Mouse (Mus musculus) spleen, adult 2 months (tissue): ENCODE data around the gene Tfap4. TPM values are rescaled to one million over a fixed set of nuclear protein-coding genes. Genes with fewer than 3 reads are reported as not detected.
"Not testable (repeated sequence)": the region's sequence is repeated elsewhere in the genome, so short reads cannot be mapped to it uniquely, and the experiment has no call there.

Experiments
- DNase-seq, 2 experiments: peaks; one replicate each; pipeline versions ENCODE4 v3.0.0 to v3.0.0-alpha.2; 2012 to 2021; ENCODE audit warnings: low spot score in 2 of 2, low read depth in 1 of 2
- H3K27ac ChIP-seq: fragments of 200-500 bp; 2 replicates; pipeline ENCODE4 v1.5.1; 2012; ENCODE audit warnings: low read length, inconsistent platforms; ENCODE audit not compliant: insufficient read depth
- H3K27me3 ChIP-seq: fragments of 200-500 bp; 2 replicates; pipeline ENCODE4 v1.6.1; 2012; ENCODE audit warnings: mild to moderate bottlenecking, moderate library complexity, low read length, inconsistent platforms; ENCODE audit not compliant: control insufficient read depth, insufficient read depth
- H3K36me3 ChIP-seq: fragments of 200-500 bp; 2 replicates; pipeline ENCODE4 v1.6.1; 2012; ENCODE audit warnings: mild to moderate bottlenecking, low read length, inconsistent platforms; ENCODE audit not compliant: control insufficient read depth, insufficient read depth
- H3K4me1 ChIP-seq: fragments of 200-500 bp; 2 replicates; pipeline ENCODE4 v1.6.1; 2011; ENCODE audit warnings: inconsistent platforms; ENCODE audit not compliant: control insufficient read depth, insufficient read depth, insufficient read length
- H3K4me3 ChIP-seq: fragments of 200-500 bp; 2 replicates; pipeline ENCODE4 v1.5.1; 2011; ENCODE audit warnings: mild to moderate bottlenecking, inconsistent platforms; ENCODE audit not compliant: insufficient read depth, insufficient read length; ENCODE audit errors: extremely low read depth
- CTCF ChIP-seq: fragments of 200-500 bp; IDR thresholded peaks from 2 replicates; pipeline ENCODE4 v1.5.1; 2011; ENCODE audit warnings: mild to moderate bottlenecking, inconsistent platforms; ENCODE audit not compliant: insufficient read depth, insufficient read length, insufficient replicate concordance; ENCODE audit errors: extremely low read depth
- POLR2A ChIP-seq: fragments of 200-500 bp; IDR thresholded peaks from 2 replicates; pipeline ENCODE4 v1.6.1; 2011; ENCODE audit warnings: low read depth, low read length, inconsistent platforms
- WGBS: fragments of 180-500 bp; shearing (Covaris S2); methylation state at CpG from one replicate; pipeline ENCODE4 v1.1.7; 2018; 5-methylcytosine and 5-hydroxymethylcytosine counted together
- polyA plus RNA-seq: library from polyadenylated mRNA; depleted of rRNA; stranded (reverse); fragments of >200 nt; gene quantifications from 2 replicates; pipeline ENCODE4 v1.2.3, GENCODE M21; 2012

Gene Tfap4
- polyA plus RNA-seq, 1 experiment, result 5.6 TPM

GRCm38 (mm10) chr16:4539521-4539920 is 20.1 kb downstream of the Tfap4 start:
- Histone ChIP-seq H3K27ac (no peak overlapping the region), H3K27me3 (no peaks in the 10 kb centered on the region), H3K4me3 (no peak overlapping the region), H3K4me1 (peaks cover 4% of the 10 kb centered on the region; the same call in 1 of the 2 replicates), H3K36me3 (no peaks in the 10 kb centered on the region)
- TF ChIP-seq CTCF (no peak), POLR2A (no peak)
- DNase-seq, result no peak
- WGBS, result 66% methylated on average over 4 of the region's 4 CpGs

- no peaks in the 10 kb centered on the region for H3K36me3 ChIP-seq
- no peak for DNase-seq
- TF ChIP-seq POLR2A, result no peak
- TF ChIP-seq CTCF, result no peak
- H3K27ac ChIP-seq, result no peak overlapping the region
- 15% methylated on average over 3 of the region's 3 CpGs for WGBS
- no peaks in the 10 kb centered on the region for H3K27me3 ChIP-seq
- H3K4me3 ChIP-seq, result no peak overlapping the region
- peaks cover 4% of the 10 kb centered on the region; the same call in 1 of the 2 replicates for H3K4me1 ChIP-seq
Observed at GRCm38 (mm10) chr16:4537616-4538358, 21.9 kb downstream of the Tfap4 start.

GRCm38 (mm10) chr16:4527373-4527772 is 32.3 kb downstream of the Tfap4 start:
- not testable (repeated sequence) for H3K27ac ChIP-seq, H3K36me3 ChIP-seq, H3K4me3 ChIP-seq, H3K27me3 ChIP-seq, DNase-seq, H3K4me1 ChIP-seq
- 94% methylated on average over 12 of the region's 12 CpGs for WGBS

- Histone ChIP-seq H3K36me3 (no peaks in the 10 kb centered on the region), H3K4me3 (no peak overlapping the region), H3K4me1 (peaks cover 2% of the 10 kb centered on the region; the same call in 1 of the 2 replicates), H3K27ac (no peak overlapping the region), H3K27me3 (no peaks in the 10 kb centered on the region)
- DNase-seq, result no peak
- TF ChIP-seq CTCF (no peak), POLR2A (no peak)
- WGBS, result 76% methylated on average over 7 of the region's 7 CpGs
Observed at GRCm38 (mm10) chr16:4523313-4524004, 36.2 kb downstream of the Tfap4 start.

- Histone ChIP-seq H3K36me3 (no peaks in the 10 kb centered on the region), H3K4me3 (no peak overlapping the region), H3K4me1 (peaks cover 2% of the 10 kb centered on the region; the same call in 1 of the 2 replicates), H3K27ac (no peak overlapping the region), H3K27me3 (no peaks in the 10 kb centered on the region)
- no peak for DNase-seq
- WGBS, result 74% methylated on average over 8 of the region's 8 CpGs
- TF ChIP-seq CTCF (no peak), POLR2A (no peak)
Observed at GRCm38 (mm10) chr16:4522879-4523278, 36.8 kb downstream of the Tfap4 start.

GRCm38 (mm10) chr16:4521735-4522530 is 37.7 kb downstream of the Tfap4 start:
- TF ChIP-seq POLR2A, result no peak
- no peak for TF ChIP-seq CTCF
- H3K4me3 ChIP-seq, result no peak overlapping the region
- H3K4me1 ChIP-seq, result peaks cover 2% of the 10 kb centered on the region; the same call in 1 of the 2 replicates
- H3K27me3 ChIP-seq, result no peaks in the 10 kb centered on the region
- no peak overlapping the region for H3K27ac ChIP-seq
- DNase-seq, result no peak
- whole genome bisulfite sequencing, result 78% methylated on average over 5 of the region's 5 CpGs
- no peaks in the 10 kb centered on the region for H3K36me3 ChIP-seq
